Mouse (Mus musculus) erythroid progenitor cell, adult 5-6 weeks (primary cell): ENCODE measurements around the gene Gm10964. TPM values are rescaled to one million over a fixed set of nuclear protein-coding genes. Genes with fewer than 3 reads are reported as not detected.

Experiments used
- ATAC-seq: replicated peaks from 2 replicates; pipeline ENCODE4 v1.8.0; 2016; ENCODE audit warnings: moderate number of reproducible peaks, mild to moderate bottlenecking, moderate TSS enrichment, inconsistent platforms; ENCODE audit not compliant: poor library complexity, low FRiP score, severe bottlenecking
- total RNA-seq, 2 experiments: library from RNA; stranded (forward) in 1 of 2; stranded (reverse) in 1 of 2; fragments of 150-400 nt in 1 of 2; fragments of 186-747, 209-891 nt in 1 of 2; gene quantifications; 2 replicates each; pipeline versions ENCODE4 v1.2.3 to v1.2.4; 2015 to 2017; ENCODE audit warnings: low replicate concordance in 2 of 2

The Gm10964 gene
- total RNA-seq (2015; ENCODE audit: low replicate concordance) = not detected in 2 replicates
- total RNA-seq (2017; ENCODE audit: low replicate concordance) = not detected in 2 replicates

GRCm38 (mm10) chr3:103739329-103739728 is at the start of gene Gm10964:
Gm10964 (plus strand) TSS chr3:103739366.
- no peak for ATAC-seq

DNA sequence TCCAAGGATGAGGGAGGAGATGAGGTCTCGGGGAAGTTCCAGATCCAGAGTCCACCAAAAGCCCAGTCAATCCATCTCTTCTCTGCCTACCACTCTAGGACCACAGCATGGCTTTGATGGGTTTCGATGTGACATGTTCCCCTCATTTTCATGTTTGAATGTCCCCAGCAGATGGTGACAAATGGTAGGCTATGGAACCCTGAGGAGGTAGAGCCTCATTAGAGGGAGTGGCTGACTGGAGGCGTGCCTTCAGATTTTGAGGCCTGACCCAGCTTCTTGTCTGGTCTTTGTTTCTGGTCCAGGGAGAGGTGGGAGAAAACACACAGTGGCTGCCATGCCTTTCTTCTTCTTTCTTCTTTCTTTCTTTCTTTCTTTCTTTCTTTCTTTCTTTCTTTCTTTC is 48.7 kb upstream of the Gm10964 start:
- ATAC-seq = 0 out of 2 replicates have a peak, but pooled peaks have one; percentile 14

DNA sequence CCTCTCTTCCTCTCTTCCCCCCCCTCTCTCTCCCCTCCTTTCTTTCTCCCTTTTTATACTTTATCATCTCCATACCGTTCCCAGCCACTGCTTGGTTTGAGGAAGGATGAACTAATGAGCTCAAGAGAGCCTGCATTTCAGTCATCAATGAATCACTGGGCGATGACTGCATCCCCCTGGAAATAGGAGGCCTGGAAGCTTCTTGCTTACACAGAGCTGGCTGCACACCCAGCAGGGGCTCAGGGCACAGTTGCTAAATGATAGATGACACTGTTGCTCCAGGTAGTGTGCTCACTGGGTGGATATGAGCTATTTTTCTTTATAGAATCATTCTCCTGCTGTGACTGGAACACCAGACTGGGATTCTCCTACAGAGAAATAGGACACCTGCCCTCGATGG is 43.6 kb upstream of the Gm10964 start:
- no peak for ATAC-seq

DNA sequence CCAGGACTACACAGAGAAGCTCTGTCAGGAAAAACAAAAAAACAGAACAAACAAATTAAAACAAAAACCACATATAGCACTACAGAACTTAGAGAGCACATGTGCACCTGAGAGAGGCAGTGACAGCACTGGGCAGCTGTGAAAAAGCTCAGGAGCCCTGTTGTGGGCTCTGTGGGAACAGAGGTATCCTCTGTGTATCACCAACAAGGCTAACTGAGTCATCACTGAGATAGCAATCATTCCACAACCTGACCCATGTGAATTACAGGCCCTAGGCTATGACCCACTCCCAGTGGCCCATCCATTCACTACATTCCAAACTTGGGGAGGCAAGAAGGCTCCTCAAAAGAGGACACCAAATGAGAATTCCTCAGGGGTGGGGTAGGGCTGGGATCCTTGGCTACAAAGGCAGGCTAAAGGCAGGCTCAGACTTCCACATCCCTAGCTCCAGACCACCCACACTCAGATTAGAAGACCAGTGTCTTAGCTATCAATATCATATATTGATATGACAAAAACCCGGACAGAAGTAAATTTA is 42.7 kb upstream of the Gm10964 start:
- no peak for ATAC-seq

DNA sequence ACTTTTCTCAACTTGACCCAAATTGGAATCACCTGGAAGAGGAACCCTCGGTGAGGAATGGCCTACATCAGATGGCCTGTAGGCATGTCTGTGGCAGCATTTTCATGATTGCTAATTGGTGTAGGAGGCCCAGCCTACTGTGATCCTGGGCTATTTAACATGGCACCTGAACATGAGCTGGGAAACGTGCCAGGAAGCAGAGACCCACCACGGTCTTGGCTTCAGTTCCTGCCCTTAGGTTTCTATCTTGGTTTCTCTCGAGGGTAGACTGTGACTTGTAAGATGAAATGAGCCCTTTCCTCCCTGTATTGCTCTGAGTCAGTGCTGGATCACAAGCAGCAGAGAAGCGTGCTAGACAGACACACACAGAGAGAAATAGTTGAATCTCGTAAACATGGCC is 34.5 kb upstream of the Gm10964 start:
- no peak for ATAC-seq

- ATAC-seq = no peak
Observed at GRCm38 (mm10) chr3:103705426-103705825, 33.7 kb upstream of the Gm10964 start.

GRCm38 (mm10) chr3:103709470-103710040 is 29.6 kb upstream of the Gm10964 start:
- no peak for ATAC-seq

DNA sequence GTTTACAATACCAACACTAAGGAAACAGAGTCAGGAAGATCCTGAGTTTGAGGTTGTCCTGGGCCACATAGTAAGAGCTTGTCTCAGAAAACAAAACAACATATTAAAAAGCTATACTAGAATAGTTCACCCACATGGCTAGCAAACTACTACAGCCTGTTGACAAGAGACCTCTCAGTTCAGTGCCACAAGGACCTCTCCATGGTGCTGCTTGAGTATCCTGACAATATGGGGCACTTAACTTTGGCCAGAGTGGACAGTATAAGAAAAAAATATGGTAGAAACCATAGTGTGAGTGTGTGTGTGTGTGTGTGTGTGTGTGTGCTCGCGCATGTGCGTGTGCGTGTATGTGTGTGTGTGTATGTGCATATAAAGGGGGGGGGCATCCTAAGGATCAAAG is 27.0 kb upstream of the Gm10964 start:
- ATAC-seq = no peak

- no peak for ATAC-seq
Observed at GRCm38 (mm10) chr3:103714236-103714875, 24.8 kb upstream of the Gm10964 start.

GRCm38 (mm10) chr3:103714942-103715341 is 24.2 kb upstream of the Gm10964 start:
- no peak for ATAC-seq

GRCm38 (mm10) chr3:103715762-103716693 is 23.1 kb upstream of the Gm10964 start:
- ATAC-seq = no peak

- ATAC-seq = no peak
Observed at GRCm38 (mm10) chr3:103716774-103717760, 22.1 kb upstream of the Gm10964 start.

DNA sequence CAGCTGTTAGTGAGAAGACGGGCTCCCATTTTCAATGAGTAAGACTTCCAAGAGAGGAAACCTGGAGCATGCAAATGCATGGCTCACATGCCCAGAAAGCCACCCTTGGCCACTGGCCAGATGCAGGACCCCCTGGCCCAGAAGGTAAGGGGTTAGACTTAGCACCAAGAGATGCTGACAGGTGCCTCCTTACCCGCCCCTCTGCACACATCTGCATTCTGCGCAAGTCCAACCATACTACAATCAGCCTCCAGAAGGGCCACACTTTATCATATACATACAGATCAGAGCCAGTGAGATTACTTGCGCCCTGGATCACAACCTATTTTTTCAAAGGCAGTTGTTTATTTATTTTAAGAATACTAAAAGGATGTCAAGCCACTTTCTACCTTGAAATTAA is 20.4 kb upstream of the Gm10964 start:
- no peak for ATAC-seq

- ATAC-seq = peak; percentile 70
Observed at GRCm38 (mm10) chr3:103724137-103724536, 15.0 kb upstream of the Gm10964 start.

DNA sequence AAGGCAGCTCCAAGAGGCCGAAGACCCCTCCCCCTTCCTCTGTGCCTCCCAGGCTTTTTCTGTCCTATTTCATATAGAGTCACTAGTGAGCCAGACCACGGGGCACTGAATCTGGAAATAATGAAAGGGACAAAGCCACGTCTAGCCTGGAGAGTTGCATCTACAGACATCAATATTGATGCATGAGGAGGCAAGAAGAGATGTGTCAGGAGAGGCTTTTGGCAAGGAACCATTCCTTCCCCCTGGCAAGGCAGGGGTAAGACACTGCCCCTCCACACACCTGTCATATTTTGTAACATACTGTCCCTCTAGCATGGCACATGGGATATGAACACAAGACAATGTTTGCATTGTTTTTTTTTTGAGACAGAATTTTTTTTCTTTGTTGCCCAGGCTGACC is 12.5 kb upstream of the Gm10964 start:
- no peak for ATAC-seq

- ATAC-seq = no peak
Observed at GRCm38 (mm10) chr3:103727813-103728326, 11.3 kb upstream of the Gm10964 start.

- no peak for ATAC-seq
Observed at GRCm38 (mm10) chr3:103729850-103730249, 9.3 kb upstream of the Gm10964 start.

- ATAC-seq = no peak
Observed at GRCm38 (mm10) chr3:103732116-103732515, 7.0 kb upstream of the Gm10964 start.

GRCm38 (mm10) chr3:103733176-103733575 is 6.0 kb upstream of the Gm10964 start:
- no peak for ATAC-seq
